Mouse (Mus musculus) stomach, embryonic 16.5 days (tissue): Measurements from ENCODE around the gene Krt77. TPM values are rescaled to one million over a fixed set of nuclear protein-coding genes. Genes with fewer than 3 reads are reported as not detected.

Experiments
- ATAC-seq: fragments of 200-750 bp; cut with Nextera tagmentation; 2 replicates; pipeline ENCODE4 v1.8.0; 2017; ENCODE audit warnings: moderate number of reproducible peaks, moderate TSS enrichment; ENCODE audit not compliant: insufficient read depth, low FRiP score
- H3K27ac ChIP-seq: fragments of 300-500 bp; sonication (generic); 2 replicates; pipeline ENCODE4 v1.5.1; 2014; ENCODE audit warnings: low read length
- H3K27me3 ChIP-seq: fragments of 300-500 bp; sonication (generic); 2 replicates; pipeline ENCODE4 v1.6.1; 2014; ENCODE audit warnings: low read length, control low read depth, mixed read lengths; ENCODE audit not compliant: control insufficient read depth, insufficient read depth
- H3K36me3 ChIP-seq: fragments of 300-500 bp; sonication (generic); 2 replicates; pipeline ENCODE4 v1.6.1; 2014; ENCODE audit warnings: low read length; ENCODE audit not compliant: control insufficient read depth, insufficient read depth
- H3K4me1 ChIP-seq: fragments of 300-500 bp; sonication (generic); 2 replicates; pipeline ENCODE4 v1.6.1; 2014; ENCODE audit warnings: low read length, control low read depth, mixed read lengths; ENCODE audit not compliant: control insufficient read depth, insufficient read depth
- H3K4me2 ChIP-seq: fragments of 300-500 bp; sonication (generic); 2 replicates; pipeline ENCODE4 v1.6.1; 2014; ENCODE audit warnings: low read depth, low read length, mixed read lengths
- H3K4me3 ChIP-seq: fragments of 300-500 bp; sonication (generic); replicated peaks from 2 replicates; pipeline ENCODE4 v1.5.1; 2014; ENCODE audit warnings: mild to moderate bottlenecking, low read length
- H3K9ac ChIP-seq: fragments of 300-500 bp; sonication (generic); 2 replicates; pipeline ENCODE4 v1.6.1; 2014; ENCODE audit warnings: low read length
- H3K9me3 ChIP-seq: fragments of 300-500 bp; sonication (generic); replicated peaks from 2 replicates; pipeline ENCODE4 v1.6.1; 2016; ENCODE audit warnings: low read length, control low read depth; ENCODE audit not compliant: control insufficient read depth
- WGBS: fragments of 180-500 bp; shearing (Covaris S2); extraction: QIAGEN DNeasy Blood & Tissue Kit; methylation state at CpG from one replicate; pipeline ENCODE4 v1.1.7; 2014; 5-methylcytosine and 5-hydroxymethylcytosine counted together
- polyA plus RNA-seq: library from polyadenylated mRNA; unstranded; fragments of >200 nt; fragmentation: Nextera tagmentation; extraction: Ambion mirVana; gene quantifications from 2 replicates; pipeline ENCODE4 v1.2.1, GENCODE M21; 2015

The Krt77 gene
- 0.32 and 0.43 TPM in 2 replicates for polyA plus RNA-seq

- H3K4me3 ChIP-seq, result no peak within 1 kb of the TSS
- no peaks in the 10 kb centered on the region for H3K36me3 ChIP-seq
- ATAC-seq, result no peak
- H3K27me3 ChIP-seq, result peaks cover 3% of the 10 kb centered on the region; the same call in 1 of the 2 replicates
- 33% methylated on average over 6 of the region's 6 CpGs for WGBS
- H3K27ac ChIP-seq, result no peak within 1 kb of the TSS
- H3K9me3 ChIP-seq, result no peaks in the 10 kb centered on the region
- no peak within 1 kb of the TSS for H3K4me2 ChIP-seq
- H3K9ac ChIP-seq, result no peak within 1 kb of the TSS
- no peaks in the 10 kb centered on the region for H3K4me1 ChIP-seq
These were observed at the start of gene Krt77 for GRCm38 (mm10) chr15:101869431-101869830. Gene Krt77 (minus strand): TSS chr15:101869705.

GRCm38 (mm10) chr15:101916072-101916471, 46.6 kb upstream of the Krt77 start:
- Histone ChIP-seq H3K4me1 (no peaks in the 10 kb centered on the region), H3K9me3 (no peaks in the 10 kb centered on the region), H3K9ac (no peak overlapping the region), H3K27ac (no peak overlapping the region), H3K4me3 (no peak overlapping the region), H3K27me3 (no peaks in the 10 kb centered on the region), H3K36me3 (no peaks in the 10 kb centered on the region), H3K4me2 (no peak overlapping the region)
- ATAC-seq, result no peak
- WGBS, result 59% methylated on average over 2 of the region's 2 CpGs

GRCm38 (mm10) chr15:101904849-101905248, 35.3 kb upstream of the Krt77 start:
- no peak overlapping the region for H3K27ac ChIP-seq
- 77% methylated on average over 5 of the region's 5 CpGs for WGBS

GRCm38 (mm10) chr15:101902171-101903149, 33.0 kb upstream of the Krt77 start:
- Histone ChIP-seq H3K4me3 (no peak overlapping the region), H3K27me3 (no peaks in the 10 kb centered on the region), H3K9me3 (no peaks in the 10 kb centered on the region), H3K9ac (no peak overlapping the region), H3K36me3 (no peaks in the 10 kb centered on the region), H3K27ac (no peak overlapping the region), H3K4me2 (no peak overlapping the region), H3K4me1 (no peaks in the 10 kb centered on the region)
- 44% methylated on average over 12 of the region's 12 CpGs for WGBS
- no peak for ATAC-seq

More at GRCm38 (mm10) chr15:101904849-101905248, 35.3 kb upstream of the Krt77 start:
- no peaks in the 10 kb centered on the region for H3K9me3 ChIP-seq
- H3K9ac ChIP-seq, result no peak overlapping the region
- H3K4me2 ChIP-seq, result no peak overlapping the region
- H3K4me1 ChIP-seq, result no peaks in the 10 kb centered on the region
- H3K36me3 ChIP-seq, result no peaks in the 10 kb centered on the region
- no peak overlapping the region for H3K4me3 ChIP-seq
- ATAC-seq, result no peak
- H3K27me3 ChIP-seq, result no peaks in the 10 kb centered on the region

GRCm38 (mm10) chr15:101895216-101895615, 25.7 kb upstream of the Krt77 start:
- Histone ChIP-seq H3K4me2 (no peak overlapping the region), H3K4me3 (no peak overlapping the region)
- ATAC-seq, result no peak

GRCm38 (mm10) chr15:101892820-101893219, 23.3 kb upstream of the Krt77 start, which contains the start of gene Krt76:
Gene Krt76 (minus strand): TSS chr15:101892920.
- no peak within 1 kb of the TSS for H3K27ac ChIP-seq
- H3K9ac ChIP-seq, result no peak within 1 kb of the TSS
- no peak for ATAC-seq
- H3K4me2 ChIP-seq, result no peak within 1 kb of the TSS
- WGBS, result 58% methylated on average over 4 of the region's 4 CpGs
- no peaks in the 10 kb centered on the region for H3K9me3 ChIP-seq
- no peaks in the 10 kb centered on the region for H3K27me3 ChIP-seq
- no peaks in the 10 kb centered on the region for H3K4me1 ChIP-seq
- no peak within 1 kb of the TSS for H3K4me3 ChIP-seq
- H3K36me3 ChIP-seq, result no peaks in the 10 kb centered on the region

More at GRCm38 (mm10) chr15:101895216-101895615, 25.7 kb upstream of the Krt77 start:
- no peaks in the 10 kb centered on the region for H3K36me3 ChIP-seq
- H3K27ac ChIP-seq, result no peak overlapping the region
- no peaks in the 10 kb centered on the region for H3K27me3 ChIP-seq
- H3K4me1 ChIP-seq, result no peaks in the 10 kb centered on the region
- WGBS, result 94% methylated on average over 4 of the region's 4 CpGs
- H3K9ac ChIP-seq, result no peak overlapping the region
- no peaks in the 10 kb centered on the region for H3K9me3 ChIP-seq

- WGBS, result 27% methylated on average over 11 of the region's 11 CpGs
These were observed 10.3 kb upstream of the Krt77 start for GRCm38 (mm10) chr15:101879776-101880175.

GRCm38 (mm10) chr15:101878041-101878440, 8.5 kb upstream of the Krt77 start:
- no peaks in the 10 kb centered on the region for H3K27me3 ChIP-seq
- H3K36me3 ChIP-seq, result no peaks in the 10 kb centered on the region
- H3K9ac ChIP-seq, result no peak overlapping the region
- H3K4me1 ChIP-seq, result no peaks in the 10 kb centered on the region
- 57% methylated on average over 2 of the region's 2 CpGs for WGBS
- no peak overlapping the region for H3K4me3 ChIP-seq
- ATAC-seq, result no peak
- no peak overlapping the region for H3K27ac ChIP-seq
- no peaks in the 10 kb centered on the region for H3K9me3 ChIP-seq
- no peak overlapping the region for H3K4me2 ChIP-seq

More at GRCm38 (mm10) chr15:101879776-101880175, 10.3 kb upstream of the Krt77 start:
- Histone ChIP-seq H3K27me3 (no peaks in the 10 kb centered on the region), H3K4me2 (no peak overlapping the region), H3K4me3 (no peak overlapping the region), H3K4me1 (no peaks in the 10 kb centered on the region), H3K9me3 (no peaks in the 10 kb centered on the region), H3K9ac (no peak overlapping the region), H3K27ac (no peak overlapping the region), H3K36me3 (no peaks in the 10 kb centered on the region)
- ATAC-seq, result no peak

- H3K4me2 ChIP-seq, result no peak overlapping the region
- H3K9ac ChIP-seq, result no peak overlapping the region
- H3K9me3 ChIP-seq, result no peaks in the 10 kb centered on the region
- no peaks in the 10 kb centered on the region for H3K36me3 ChIP-seq
- H3K27me3 ChIP-seq, result no peaks in the 10 kb centered on the region
- 83% methylated on average over 1 of the region's 1 CpGs for WGBS
- H3K27ac ChIP-seq, result no peak overlapping the region
- ATAC-seq, result no peak
- no peaks in the 10 kb centered on the region for H3K4me1 ChIP-seq
- no peak overlapping the region for H3K4me3 ChIP-seq
These were observed 4.9 kb upstream of the Krt77 start for GRCm38 (mm10) chr15:101874383-101874782.
